Mouse (Mus musculus): ENCODE measurements around the gene Bmp8a. TPM values are rescaled to one million over a fixed set of nuclear protein-coding genes. Genes with fewer than 3 reads are reported as not detected.
"Not testable (repeated sequence)": the region's sequence is repeated elsewhere in the genome, so short reads cannot be mapped to it uniquely, and the experiment has no call there.

Bmp8a gene
- polyA plus RNA-seq, 1 experiment from 2014 or later: 3.4 TPM

DNA sequence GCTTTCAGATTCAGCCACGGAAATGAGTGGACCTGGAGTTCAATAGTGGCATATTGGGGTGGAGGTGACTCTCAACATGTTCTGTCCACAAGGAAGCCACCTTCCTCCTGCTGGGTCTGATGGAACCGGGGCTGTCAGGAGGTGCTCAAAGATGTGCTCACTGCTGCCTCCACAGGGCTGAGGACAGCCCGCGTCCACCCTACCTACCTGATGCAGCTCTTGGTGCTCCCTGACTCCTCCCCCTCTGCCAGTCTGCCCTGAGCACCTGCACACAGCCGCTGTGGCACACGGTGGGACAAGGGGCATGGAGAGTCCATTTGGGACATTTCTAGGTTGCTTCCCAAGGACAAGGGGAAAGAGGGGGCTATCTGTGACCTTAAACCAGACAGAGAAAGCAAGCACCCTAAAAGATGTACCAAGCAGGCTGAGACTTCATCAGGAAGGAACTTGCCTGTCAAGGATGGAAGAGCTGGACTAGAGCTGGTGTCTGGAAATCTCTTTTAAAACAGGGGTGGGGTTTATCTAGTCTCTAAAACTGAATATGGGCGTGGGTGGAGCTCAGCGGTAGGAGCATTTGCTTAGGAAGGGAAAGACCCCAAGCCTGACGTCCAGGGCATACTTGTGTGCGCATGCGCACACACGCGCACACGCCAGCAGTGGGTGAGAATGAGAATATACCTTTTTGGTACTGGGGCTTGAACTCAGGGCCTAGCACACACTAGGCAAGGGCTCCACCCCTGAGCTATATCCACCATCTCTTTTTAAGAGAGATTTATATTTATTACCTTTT lies 7.1 kb downstream of the Bmp8a start:
- H3K27me3 ChIP-seq (replicated peaks; ENCODE audit: control insufficient read depth, insufficient read depth, low read length): peaks cover 9% of the 10 kb centered on the region
- no peak overlapping the region for H3K9ac ChIP-seq (ENCODE audit: low read depth, low read length)
- DNase-seq (ENCODE audit: low spot score): no peak
- 70% methylated on average over 13 of the region's 14 CpGs for WGBS
- no peaks in the 10 kb centered on the region for H3K36me3 ChIP-seq (ENCODE audit: control insufficient read depth, insufficient read depth, low read length)
- ATAC-seq (ENCODE audit: low read depth): no peak
- H3K27ac ChIP-seq (replicated peaks; ENCODE audit: low read depth, low read length): no peak overlapping the region
- no peaks in the 10 kb centered on the region for H3K4me1 ChIP-seq (ENCODE audit: control insufficient read depth, insufficient read depth, low read length)
- H3K9me3 ChIP-seq (ENCODE audit: control insufficient read depth, low read length): no peaks in the 10 kb centered on the region
- H3K4me3 ChIP-seq (ENCODE audit: low read depth, low read length): no peak overlapping the region
- H3K4me2 ChIP-seq (ENCODE audit: low read depth, low read length): no peak overlapping the region

DNA sequence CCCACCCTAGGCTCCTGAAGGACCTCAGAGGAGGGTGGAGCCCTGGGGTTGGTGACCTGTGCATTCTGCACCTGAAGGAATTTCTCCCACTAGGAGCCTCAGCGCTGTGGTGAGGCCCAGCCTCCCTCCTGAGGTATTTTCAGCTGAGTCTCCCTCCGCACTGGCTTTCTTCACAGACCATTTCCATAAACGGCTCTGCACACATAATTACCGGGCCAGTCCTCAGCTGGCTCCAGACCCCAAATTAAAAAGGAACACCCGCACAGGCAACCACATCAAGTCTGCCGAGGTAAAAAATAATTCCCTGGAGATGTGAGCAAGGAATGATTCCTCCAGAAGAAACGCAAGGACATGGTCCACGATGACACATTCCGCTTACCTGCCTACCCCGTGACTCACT lies 7.8 kb downstream of the Bmp8a start:
- WGBS: 63% methylated on average over 10 of the region's 10 CpGs
- H3K36me3 ChIP-seq (ENCODE audit: control insufficient read depth, insufficient read depth, low read length); H3K27ac ChIP-seq (replicated peaks; ENCODE audit: low read depth, low read length); H3K4me1 ChIP-seq (ENCODE audit: control insufficient read depth, insufficient read depth, low read length); H3K9me3 ChIP-seq (ENCODE audit: control insufficient read depth, low read length); H3K4me3 ChIP-seq (ENCODE audit: low read depth, low read length); H3K27me3 ChIP-seq (replicated peaks; ENCODE audit: control insufficient read depth, insufficient read depth, low read length); DNase-seq (ENCODE audit: low spot score); H3K9ac ChIP-seq (ENCODE audit: low read depth, low read length); H3K4me2 ChIP-seq (ENCODE audit: low read depth, low read length): not testable (repeated sequence)
- 0 out of 2 replicates have a peak, but pooled peaks have one; percentile 44 for ATAC-seq (ENCODE audit: low read depth)

DNA sequence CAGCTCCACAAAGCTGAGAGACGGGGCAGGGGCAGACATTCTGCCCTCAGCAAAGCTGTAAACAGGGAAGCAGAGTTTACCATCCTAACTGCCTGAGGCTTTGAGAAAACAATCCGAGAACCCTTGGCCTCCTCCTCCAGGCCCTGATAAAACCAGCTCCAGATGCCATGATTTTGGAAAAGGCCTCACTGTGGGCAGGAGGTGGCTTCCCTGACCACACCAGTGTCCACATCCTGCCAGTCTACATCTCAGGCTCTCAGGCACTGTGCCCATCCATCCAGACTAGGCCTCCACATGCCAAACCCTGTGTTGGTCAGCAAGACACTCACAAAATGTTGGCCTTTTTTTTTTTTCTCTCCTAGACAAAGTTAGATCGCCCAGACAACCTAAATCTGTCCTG lies 8.9 kb downstream of the Bmp8a start:
- H3K36me3 ChIP-seq (ENCODE audit: control insufficient read depth, insufficient read depth, low read length): no peaks in the 10 kb centered on the region
- no peak overlapping the region for H3K4me2 ChIP-seq (ENCODE audit: low read depth, low read length)
- no peak overlapping the region for H3K4me3 ChIP-seq (ENCODE audit: low read depth, low read length)
- no peaks in the 10 kb centered on the region for H3K9me3 ChIP-seq (ENCODE audit: control insufficient read depth, low read length)
- ATAC-seq (ENCODE audit: low read depth): no peak
- 56% methylated on average over 3 of the region's 3 CpGs for WGBS
- DNase-seq (ENCODE audit: low spot score): peak; percentile 16
- no peak overlapping the region for H3K9ac ChIP-seq (ENCODE audit: low read depth, low read length)
- no peaks in the 10 kb centered on the region for H3K4me1 ChIP-seq (ENCODE audit: control insufficient read depth, insufficient read depth, low read length)
- H3K27me3 ChIP-seq (replicated peaks; ENCODE audit: control insufficient read depth, insufficient read depth, low read length): no peaks in the 10 kb centered on the region
- no peak overlapping the region for H3K27ac ChIP-seq (replicated peaks; ENCODE audit: low read depth, low read length)

DNA sequence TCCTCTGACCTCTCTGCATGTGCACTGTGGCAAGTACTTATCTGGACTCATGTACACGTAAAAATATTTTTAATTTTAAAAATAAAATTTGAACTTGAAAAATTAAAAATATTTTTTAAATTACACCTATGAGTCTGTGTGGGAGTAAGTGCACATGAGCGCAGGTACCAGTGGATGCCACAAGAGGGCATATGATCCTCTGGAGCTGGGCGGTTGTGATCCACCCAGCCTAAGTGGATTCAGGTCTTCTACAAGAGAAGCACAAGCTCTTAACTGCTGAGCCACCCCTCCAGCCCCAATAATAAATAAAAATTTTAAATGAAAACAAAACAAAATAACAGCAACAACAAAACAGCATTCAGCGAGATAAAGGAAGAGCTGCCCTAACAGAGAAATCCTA lies 9.9 kb downstream of the Bmp8a start:
- no peak for ATAC-seq (ENCODE audit: low read depth)
- no peak overlapping the region for H3K27ac ChIP-seq (replicated peaks; ENCODE audit: low read depth, low read length)
- H3K9me3 ChIP-seq (ENCODE audit: control insufficient read depth, low read length): no peaks in the 10 kb centered on the region
- H3K4me3 ChIP-seq (ENCODE audit: low read depth, low read length): no peak overlapping the region
- H3K36me3 ChIP-seq (ENCODE audit: control insufficient read depth, insufficient read depth, low read length): no peaks in the 10 kb centered on the region
- no peaks in the 10 kb centered on the region for H3K4me1 ChIP-seq (ENCODE audit: control insufficient read depth, insufficient read depth, low read length)
- WGBS: 97% methylated on average over 4 of the region's 4 CpGs
- DNase-seq (ENCODE audit: low spot score): no peak
- no peaks in the 10 kb centered on the region for H3K27me3 ChIP-seq (replicated peaks; ENCODE audit: control insufficient read depth, insufficient read depth, low read length)
- H3K9ac ChIP-seq (ENCODE audit: low read depth, low read length): no peak overlapping the region
- H3K4me2 ChIP-seq (ENCODE audit: low read depth, low read length): no peak overlapping the region

DNA sequence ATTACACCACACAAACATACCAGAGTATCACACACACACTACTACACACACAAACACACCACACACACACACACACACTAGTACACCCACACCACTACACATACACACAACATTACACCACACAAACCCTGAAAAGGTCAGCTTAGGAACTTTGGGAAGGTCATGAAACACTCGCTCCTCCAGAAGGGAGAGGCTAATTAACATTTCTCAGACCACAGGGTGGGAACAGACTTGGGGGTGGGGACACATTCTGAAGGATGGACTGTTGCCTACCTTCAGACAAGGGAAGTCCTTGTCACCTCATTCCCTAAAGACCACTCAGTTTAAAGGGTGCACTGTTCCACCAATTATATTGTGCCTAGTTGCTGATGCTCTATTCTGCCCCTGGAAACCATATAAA lies 11.1 kb downstream of the Bmp8a start:
- H3K4me2 ChIP-seq (ENCODE audit: low read depth, low read length); ATAC-seq (ENCODE audit: low read depth); H3K4me3 ChIP-seq (ENCODE audit: low read depth, low read length); H3K9ac ChIP-seq (ENCODE audit: low read depth, low read length); H3K9me3 ChIP-seq (ENCODE audit: control insufficient read depth, low read length); H3K4me1 ChIP-seq (ENCODE audit: control insufficient read depth, insufficient read depth, low read length); DNase-seq (ENCODE audit: low spot score); H3K27ac ChIP-seq (replicated peaks; ENCODE audit: low read depth, low read length); H3K27me3 ChIP-seq (replicated peaks; ENCODE audit: control insufficient read depth, insufficient read depth, low read length); H3K36me3 ChIP-seq (ENCODE audit: control insufficient read depth, insufficient read depth, low read length): not testable (repeated sequence)
- WGBS: 47% methylated on average over 1 of the region's 1 CpGs

DNA sequence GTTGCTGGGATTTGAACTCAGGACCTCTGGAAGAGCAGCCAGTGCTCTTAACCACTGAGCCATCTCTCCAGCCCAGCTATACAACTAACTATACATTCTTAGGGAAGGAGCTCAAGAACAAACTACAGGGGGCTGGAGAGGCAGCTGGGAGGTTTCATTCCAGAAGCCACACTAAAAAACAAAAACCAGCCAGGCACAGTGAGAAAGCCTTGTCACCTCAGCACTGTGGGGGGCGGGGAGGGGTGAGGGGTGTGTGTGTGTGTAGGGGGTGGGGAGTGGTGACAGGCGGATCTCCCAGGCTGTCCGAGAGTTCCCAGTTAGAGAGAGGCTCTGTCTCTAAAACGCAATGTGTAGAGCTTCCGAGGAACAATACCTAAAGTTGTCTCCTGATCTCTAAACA lies 11.7 kb downstream of the Bmp8a start:
- Histone ChIP-seq H3K27ac (replicated peaks; ENCODE audit: low read depth, low read length) (no peak overlapping the region), H3K4me3 (ENCODE audit: low read depth, low read length) (no peak overlapping the region), H3K36me3 (ENCODE audit: control insufficient read depth, insufficient read depth, low read length) (no peaks in the 10 kb centered on the region), H3K27me3 (replicated peaks; ENCODE audit: control insufficient read depth, insufficient read depth, low read length) (no peaks in the 10 kb centered on the region), H3K4me1 (ENCODE audit: control insufficient read depth, insufficient read depth, low read length) (no peaks in the 10 kb centered on the region), H3K4me2 (ENCODE audit: low read depth, low read length) (no peak overlapping the region), H3K9ac (ENCODE audit: low read depth, low read length) (no peak overlapping the region), H3K9me3 (ENCODE audit: control insufficient read depth, low read length) (no peaks in the 10 kb centered on the region)
- DNase-seq (ENCODE audit: low spot score) (no peak), ATAC-seq (ENCODE audit: low read depth) (no peak)
- WGBS: 68% methylated on average over 5 of the region's 5 CpGs

DNA sequence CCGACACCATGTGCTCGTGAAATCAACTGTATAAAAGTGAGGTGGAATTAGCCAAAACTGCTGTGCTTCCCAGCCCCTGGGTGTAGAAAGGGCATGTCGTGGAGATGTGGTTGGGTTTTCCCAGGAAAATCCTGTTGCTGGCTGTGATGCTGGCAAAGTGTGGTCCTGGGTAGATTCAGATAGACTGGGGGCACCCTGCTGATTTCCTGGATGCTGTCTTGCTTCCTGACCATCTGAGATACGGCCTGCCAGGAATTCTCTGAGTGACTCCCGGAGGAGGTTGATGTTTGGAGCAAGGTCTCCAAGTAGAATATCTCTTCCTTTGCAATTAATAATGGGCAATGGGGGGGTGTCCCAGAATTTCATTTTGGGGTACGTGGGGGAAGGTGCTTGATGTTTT lies 14.1 kb downstream of the Bmp8a start:
- ATAC-seq (ENCODE audit: low read depth) (no peak), DNase-seq (ENCODE audit: low spot score) (no peak)
- Histone ChIP-seq H3K9me3 (ENCODE audit: control insufficient read depth, low read length) (no peaks in the 10 kb centered on the region), H3K4me3 (ENCODE audit: low read depth, low read length) (no peak overlapping the region), H3K4me1 (ENCODE audit: control insufficient read depth, insufficient read depth, low read length) (no peaks in the 10 kb centered on the region), H3K27me3 (replicated peaks; ENCODE audit: control insufficient read depth, insufficient read depth, low read length) (no peaks in the 10 kb centered on the region), H3K27ac (replicated peaks; ENCODE audit: low read depth, low read length) (no peak overlapping the region), H3K36me3 (ENCODE audit: control insufficient read depth, insufficient read depth, low read length) (no peaks in the 10 kb centered on the region), H3K4me2 (ENCODE audit: low read depth, low read length) (no peak overlapping the region), H3K9ac (ENCODE audit: low read depth, low read length) (no peak overlapping the region)
- WGBS: 70% methylated on average over 6 of the region's 6 CpGs

DNA sequence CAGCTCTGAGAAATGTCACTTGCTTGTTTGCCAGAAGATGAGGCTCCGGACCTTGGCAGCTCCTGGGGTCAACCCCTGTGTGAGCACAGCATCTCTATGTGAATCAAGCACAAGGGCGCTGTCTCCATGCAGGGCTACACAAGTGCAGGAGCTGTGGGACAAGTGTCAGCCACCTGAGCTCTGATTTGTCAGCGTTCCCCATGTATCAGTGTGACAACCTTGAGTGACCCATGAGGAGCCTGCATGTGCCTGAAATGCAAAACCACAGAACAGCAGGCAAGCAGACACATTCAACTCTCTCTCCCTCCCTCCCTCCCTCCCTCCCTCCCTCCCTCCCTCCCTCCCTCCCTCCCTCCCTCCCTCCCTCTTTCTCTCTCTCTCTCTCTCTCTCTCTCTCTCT lies 15.4 kb downstream of the Bmp8a start:
- H3K4me1 ChIP-seq (ENCODE audit: control insufficient read depth, insufficient read depth, low read length): no peaks in the 10 kb centered on the region
- no peaks in the 10 kb centered on the region for H3K9me3 ChIP-seq (ENCODE audit: control insufficient read depth, low read length)
- no peak overlapping the region for H3K4me2 ChIP-seq (ENCODE audit: low read depth, low read length)
- H3K4me3 ChIP-seq (ENCODE audit: low read depth, low read length): no peak overlapping the region
- no peak overlapping the region for H3K9ac ChIP-seq (ENCODE audit: low read depth, low read length)
- 68% methylated on average over 3 of the region's 3 CpGs for WGBS
- no peak for DNase-seq (ENCODE audit: low spot score)
- H3K27me3 ChIP-seq (replicated peaks; ENCODE audit: control insufficient read depth, insufficient read depth, low read length): peaks cover 5% of the 10 kb centered on the region
- H3K36me3 ChIP-seq (ENCODE audit: control insufficient read depth, insufficient read depth, low read length): no peaks in the 10 kb centered on the region
- no peak for ATAC-seq (ENCODE audit: low read depth)
- H3K27ac ChIP-seq (replicated peaks; ENCODE audit: low read depth, low read length): no peak overlapping the region

DNA sequence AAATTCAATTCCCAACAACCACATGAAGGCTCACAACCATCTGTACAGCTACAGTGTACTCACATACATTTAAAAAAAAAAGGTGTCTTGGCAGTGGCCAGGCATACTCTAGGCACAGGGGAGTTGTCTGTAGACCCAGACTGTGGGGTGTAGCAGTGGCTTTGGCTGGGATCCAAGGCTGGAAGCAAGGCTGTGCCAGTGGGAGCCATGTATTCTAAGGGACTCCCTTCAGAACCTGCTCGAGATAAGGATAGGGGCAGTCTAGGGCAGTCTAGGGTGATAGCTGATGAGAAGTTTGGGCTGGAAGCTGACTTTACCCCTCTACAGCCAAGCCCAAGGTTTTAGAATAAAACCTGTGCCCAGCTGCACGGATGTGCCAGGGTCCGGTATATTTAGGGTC lies 17.0 kb downstream of the Bmp8a start:
- no peaks in the 10 kb centered on the region for H3K9me3 ChIP-seq (ENCODE audit: control insufficient read depth, low read length)
- ATAC-seq (ENCODE audit: low read depth) (no peak; the same call in 1 of the 2 replicates), DNase-seq (ENCODE audit: low spot score) (no peak)
- H3K27ac ChIP-seq (replicated peaks; ENCODE audit: low read depth, low read length): no peak overlapping the region
- H3K36me3 ChIP-seq (ENCODE audit: control insufficient read depth, insufficient read depth, low read length): no peaks in the 10 kb centered on the region
- no peaks in the 10 kb centered on the region for H3K4me1 ChIP-seq (ENCODE audit: control insufficient read depth, insufficient read depth, low read length)
- H3K9ac ChIP-seq (ENCODE audit: low read depth, low read length): no peak overlapping the region
- no peak overlapping the region for H3K4me3 ChIP-seq (ENCODE audit: low read depth, low read length)
- H3K4me2 ChIP-seq (ENCODE audit: low read depth, low read length): no peak overlapping the region
- peaks cover 9% of the 10 kb centered on the region for H3K27me3 ChIP-seq (replicated peaks; ENCODE audit: control insufficient read depth, insufficient read depth, low read length)
- 67% methylated on average over 3 of the region's 3 CpGs for WGBS
